Mouse (Mus musculus) thymus, adult 2 months (tissue): ENCODE results near the gene Slc39a2.

Experiments
- CTCF ChIP-seq: fragments of 200-500 bp; IDR thresholded peaks from 2 replicates; pipeline ENCODE4 v1.5.1; 2012; ENCODE audit warnings: mild to moderate bottlenecking, control low read depth, low read length, moderate library complexity, borderline replicate concordance; ENCODE audit not compliant: control insufficient read depth, poor library complexity, insufficient read depth; ENCODE audit errors: extremely low read depth
- POLR2A ChIP-seq: fragments of 200-500 bp; IDR thresholded peaks from 2 replicates; pipeline ENCODE4 v1.6.1; 2012; ENCODE audit warnings: mild to moderate bottlenecking, low read length, control low read depth, moderate library complexity; ENCODE audit not compliant: control insufficient read depth, poor library complexity, insufficient read depth; ENCODE audit errors: extremely low read depth

DNA sequence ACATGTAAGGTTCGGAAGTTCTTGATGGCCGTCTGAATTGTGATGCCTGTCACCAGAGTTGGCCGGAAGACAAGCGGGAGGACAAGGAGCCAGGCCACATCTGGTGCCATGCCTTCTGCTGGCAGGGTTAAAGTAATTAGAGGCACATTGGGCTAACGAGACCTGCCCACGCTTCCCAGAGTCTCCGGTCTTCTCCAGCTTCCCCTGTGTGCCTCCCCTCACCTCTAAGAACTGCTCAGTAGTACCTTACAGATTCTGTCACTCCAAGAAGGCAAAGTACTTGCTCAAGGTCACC, 29.8 kb downstream of the Slc39a2 start, which contains the start of gene Rnase13:
- TF ChIP-seq CTCF (no peak), POLR2A (no peak)
